Mouse (Mus musculus) limb, embryonic 10.5 days (tissue): ENCODE data around the gene Olfml1. TPM values are rescaled to one million over a fixed set of nuclear protein-coding genes. Genes with fewer than 3 reads are reported as not detected.

Experiments used
- DNase-seq: peaks from one replicate; pipeline ENCODE4 v3.0.0-alpha.2; 2017; ENCODE audit warnings: low spot score
- H3K27ac ChIP-seq: fragments of 300-500 bp; sonication (generic); 2 replicates; pipeline ENCODE4 v1.5.1; 2016; ENCODE audit warnings: mild to moderate bottlenecking
- H3K27me3 ChIP-seq: fragments of 300-500 bp; sonication (generic); 2 replicates; pipeline ENCODE4 v1.6.1; 2016; ENCODE audit warnings: low read depth, mild to moderate bottlenecking; ENCODE audit not compliant: poor library complexity, severe bottlenecking
- H3K36me3 ChIP-seq: fragments of 300-500 bp; sonication (generic); 2 replicates; pipeline ENCODE4 v1.6.1; 2016; ENCODE audit warnings: mild to moderate bottlenecking, moderate library complexity
- H3K4me1 ChIP-seq: fragments of 300-500 bp; sonication (generic); 2 replicates; pipeline ENCODE4 v1.6.1; 2016
- H3K4me3 ChIP-seq: fragments of 300-500 bp; sonication (generic); 2 replicates; pipeline ENCODE4 v1.5.1; 2016; ENCODE audit warnings: mild to moderate bottlenecking, moderate library complexity
- H3K9me3 ChIP-seq: fragments of 300-500 bp; sonication (generic); replicated peaks from 2 replicates; pipeline ENCODE4 v1.6.1; 2016; ENCODE audit warnings: mild to moderate bottlenecking
- WGBS: fragments of 180-500 bp; shearing (Covaris S2); methylation state at CpG from one replicate; pipeline ENCODE4 v1.1.7; 2016; 5-methylcytosine and 5-hydroxymethylcytosine counted together
- polyA plus RNA-seq: library from polyadenylated mRNA; unstranded; fragments of >200 nt; fragmentation: Nextera tagmentation; extraction: Ambion mirVana; gene quantifications from 2 replicates; pipeline ENCODE4 v1.2.1, GENCODE M21; 2016

Olfml1 gene
- polyA plus RNA-seq, 1 experiment from 2014 or later: 22.3 TPM

DNA sequence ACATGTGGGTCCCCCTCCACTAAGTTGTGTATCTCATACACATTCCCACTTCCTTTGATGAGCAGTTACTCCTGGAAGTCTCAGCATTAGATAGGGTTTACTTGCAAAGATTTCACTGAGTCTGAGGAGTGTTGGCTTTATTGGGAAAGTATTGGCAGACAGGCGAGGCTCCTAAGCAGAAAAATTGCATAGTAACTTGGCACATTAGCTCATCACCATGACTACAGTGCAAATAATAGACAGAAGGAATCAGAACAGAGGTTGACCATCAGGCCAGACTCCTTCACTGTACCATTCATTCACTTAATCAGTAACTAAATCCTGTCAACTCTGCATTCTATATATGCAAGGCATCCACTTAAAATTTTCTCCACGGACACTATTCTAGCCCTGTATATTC lies 6.6 kb upstream of the Olfml1 start:
- no peak for DNase-seq
- Histone ChIP-seq H3K27me3 (no peaks in the 10 kb centered on the region), H3K4me1 (no peaks in the 10 kb centered on the region), H3K4me3 (no peak overlapping the region), H3K9me3 (no peaks in the 10 kb centered on the region), H3K27ac (no peak overlapping the region), H3K36me3 (no peaks in the 10 kb centered on the region)
- 89% methylated on average over 2 of the region's 2 CpGs for WGBS

GRCm38 (mm10) chr7:107561584-107561983 lies 5.7 kb upstream of the Olfml1 start:
- Histone ChIP-seq H3K27ac (no peak overlapping the region), H3K4me1 (peaks cover 2% of the 10 kb centered on the region), H3K36me3 (no peaks in the 10 kb centered on the region), H3K27me3 (no peaks in the 10 kb centered on the region), H3K9me3 (no peaks in the 10 kb centered on the region), H3K4me3 (no peak overlapping the region)
- WGBS: 86% methylated on average over 3 of the region's 3 CpGs
- DNase-seq: no peak

DNA sequence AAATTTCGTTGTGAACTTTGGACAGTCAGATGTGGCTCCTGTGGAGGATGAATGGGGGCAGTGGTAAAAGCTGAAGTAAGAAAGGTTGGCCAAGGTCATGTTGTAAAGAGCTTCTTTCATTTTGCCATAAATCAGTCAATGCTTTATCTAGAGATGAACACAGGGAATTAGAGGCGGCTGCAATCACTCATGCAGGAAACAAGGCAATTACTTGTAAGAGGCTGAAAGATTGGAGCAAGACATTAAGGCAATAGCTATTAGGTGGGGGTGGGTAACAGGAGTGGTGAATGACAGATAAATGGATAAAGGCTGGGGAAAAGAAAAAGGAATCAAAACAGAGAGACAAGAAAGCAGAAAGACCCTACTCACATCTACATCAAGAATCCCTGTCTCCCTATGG lies 3.5 kb upstream of the Olfml1 start:
- H3K9me3 ChIP-seq: no peaks in the 10 kb centered on the region
- no peak overlapping the region for H3K27ac ChIP-seq
- no peaks in the 10 kb centered on the region for H3K27me3 ChIP-seq
- H3K36me3 ChIP-seq: no peaks in the 10 kb centered on the region
- no peak overlapping the region for H3K4me3 ChIP-seq
- peaks cover 22% of the 10 kb centered on the region for H3K4me1 ChIP-seq
- no peak for DNase-seq
- 49% methylated on average over 2 of the region's 2 CpGs for WGBS

GRCm38 (mm10) chr7:107567674-107568073 lies 428 bp downstream of the Olfml1 start:
- Histone ChIP-seq H3K9me3 (0 out of 2 replicates have a peak, but pooled peaks cover 2% of the 10 kb centered on the region), H3K4me3 (peak overlapping the region; percentile 53), H3K27me3 (no peaks in the 10 kb centered on the region), H3K27ac (peak overlapping the region; percentile 94), H3K4me1 (peaks cover 29% of the 10 kb centered on the region), H3K36me3 (peaks cover 18% of the 10 kb centered on the region)
- DNase-seq: no peak
- WGBS: 65% methylated on average over 5 of the region's 5 CpGs

- H3K4me3 ChIP-seq: peak overlapping the region; percentile 53; the same call in 1 of the 2 replicates
- H3K36me3 ChIP-seq: peaks cover 30% of the 10 kb centered on the region
- 79% methylated on average over 4 of the region's 4 CpGs for WGBS
- H3K4me1 ChIP-seq: peaks cover 29% of the 10 kb centered on the region
- H3K27me3 ChIP-seq: no peaks in the 10 kb centered on the region
- DNase-seq: no peak
- 0 out of 2 replicates have a peak, but pooled peaks cover 2% of the 10 kb centered on the region for H3K9me3 ChIP-seq
- peak overlapping the region; percentile 61 for H3K27ac ChIP-seq
Observed at GRCm38 (mm10) chr7:107568971-107569370, 1.7 kb downstream of the Olfml1 start.

DNA sequence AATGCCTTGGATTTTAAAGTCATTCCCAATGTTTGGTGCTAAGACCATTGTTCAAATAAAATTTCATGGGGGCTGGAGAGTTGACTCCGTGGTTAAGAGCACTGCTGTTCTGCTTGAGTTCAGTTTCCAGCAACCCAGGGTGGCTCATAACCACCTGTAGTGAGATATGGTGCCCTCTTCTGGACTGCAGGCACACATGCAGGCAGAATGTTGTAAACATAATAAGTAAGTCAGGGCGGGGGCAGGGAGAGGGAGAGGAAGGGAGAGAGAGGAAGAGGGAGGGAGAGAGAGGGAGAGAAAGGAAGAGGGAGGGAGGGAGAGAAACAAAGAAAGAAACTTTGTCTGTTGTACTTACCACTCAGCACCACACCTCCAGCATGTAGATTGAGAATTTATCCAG lies 6.6 kb downstream of the Olfml1 start:
- H3K27ac ChIP-seq: peak overlapping the region; percentile 39; the same call in 1 of the 2 replicates
- no peaks in the 10 kb centered on the region for H3K27me3 ChIP-seq
- no peak overlapping the region for H3K4me3 ChIP-seq
- DNase-seq: no peak
- H3K36me3 ChIP-seq: peaks cover 62% of the 10 kb centered on the region
- WGBS: 64% methylated on average over 2 of the region's 2 CpGs
- H3K4me1 ChIP-seq: peaks cover 5% of the 10 kb centered on the region
- H3K9me3 ChIP-seq: 0 out of 2 replicates have a peak, but pooled peaks cover 2% of the 10 kb centered on the region

DNA sequence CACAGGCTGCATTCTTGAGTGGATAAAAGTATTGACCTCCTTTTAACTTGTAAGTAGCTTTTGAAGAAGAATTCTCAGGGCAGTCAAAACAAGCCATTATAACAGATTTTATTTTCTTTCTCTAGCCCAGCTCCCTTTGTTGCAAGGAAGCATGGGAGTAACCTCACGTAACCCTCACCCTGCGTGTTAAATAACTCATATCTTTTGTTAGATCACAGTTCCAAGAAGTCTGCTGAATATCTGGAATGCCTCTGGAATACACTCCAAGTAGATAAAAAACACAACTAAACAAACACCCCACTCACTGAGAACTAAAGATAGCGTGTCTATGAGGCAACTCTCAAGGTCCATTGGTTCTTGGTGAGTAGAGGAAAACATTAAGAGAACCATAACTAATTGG lies 7.0 kb downstream of the Olfml1 start:
- peaks cover 62% of the 10 kb centered on the region for H3K36me3 ChIP-seq
- WGBS: 82% methylated on average over 3 of the region's 3 CpGs
- no peak for DNase-seq
- 0 out of 2 replicates have a peak, but pooled peaks cover 2% of the 10 kb centered on the region for H3K9me3 ChIP-seq
- H3K4me1 ChIP-seq: peaks cover 1% of the 10 kb centered on the region
- H3K27ac ChIP-seq: peak overlapping the region; percentile 39; the same call in 1 of the 2 replicates
- H3K4me3 ChIP-seq: no peak overlapping the region
- no peaks in the 10 kb centered on the region for H3K27me3 ChIP-seq

- WGBS: 69% methylated on average over 2 of the region's 2 CpGs
- no peak for DNase-seq
Observed at GRCm38 (mm10) chr7:107592641-107593040, 25.4 kb downstream of the Olfml1 start.

GRCm38 (mm10) chr7:107593904-107594303 lies 26.7 kb downstream of the Olfml1 start:
- 39% methylated on average over 7 of the region's 7 CpGs for WGBS
- Histone ChIP-seq H3K36me3 (peaks cover 23% of the 10 kb centered on the region), H3K4me3 (peak overlapping the region; percentile 68), H3K4me1 (peaks cover 34% of the 10 kb centered on the region), H3K27me3 (no peaks in the 10 kb centered on the region), H3K27ac (no peak overlapping the region), H3K9me3 (no peaks in the 10 kb centered on the region)
- no peak for DNase-seq

More at GRCm38 (mm10) chr7:107592641-107593040, 25.4 kb downstream of the Olfml1 start:
- Histone ChIP-seq H3K4me1 (peaks cover 32% of the 10 kb centered on the region), H3K4me3 (no peak overlapping the region), H3K36me3 (peaks cover 23% of the 10 kb centered on the region), H3K27ac (no peak overlapping the region), H3K27me3 (no peaks in the 10 kb centered on the region), H3K9me3 (no peaks in the 10 kb centered on the region)

- Histone ChIP-seq H3K36me3 (peaks cover 23% of the 10 kb centered on the region), H3K4me3 (peak overlapping the region; percentile 68), H3K27ac (peak overlapping the region; percentile 78), H3K4me1 (peaks cover 34% of the 10 kb centered on the region), H3K9me3 (no peaks in the 10 kb centered on the region), H3K27me3 (no peaks in the 10 kb centered on the region)
- peak; percentile 72 for DNase-seq
- WGBS: 1% methylated on average over 16 of the region's 16 CpGs
Observed at GRCm38 (mm10) chr7:107594325-107594856, 27.1 kb downstream of the Olfml1 start.

GRCm38 (mm10) chr7:107594857-107595402 lies 27.7 kb downstream of the Olfml1 start, which contains the start of gene Ppfibp2:
Ppfibp2 (plus strand) TSS chr7:107595207.
- under 1% methylated on average over 24 of the region's 24 CpGs for WGBS
- Histone ChIP-seq H3K4me3 (peak within 1 kb of the TSS; percentile 68), H3K36me3 (peaks cover 23% of the 10 kb centered on the region), H3K27me3 (no peaks in the 10 kb centered on the region), H3K4me1 (peaks cover 34% of the 10 kb centered on the region), H3K9me3 (no peaks in the 10 kb centered on the region), H3K27ac (peak within 1 kb of the TSS; percentile 78)
- DNase-seq: peak; percentile 89

DNA sequence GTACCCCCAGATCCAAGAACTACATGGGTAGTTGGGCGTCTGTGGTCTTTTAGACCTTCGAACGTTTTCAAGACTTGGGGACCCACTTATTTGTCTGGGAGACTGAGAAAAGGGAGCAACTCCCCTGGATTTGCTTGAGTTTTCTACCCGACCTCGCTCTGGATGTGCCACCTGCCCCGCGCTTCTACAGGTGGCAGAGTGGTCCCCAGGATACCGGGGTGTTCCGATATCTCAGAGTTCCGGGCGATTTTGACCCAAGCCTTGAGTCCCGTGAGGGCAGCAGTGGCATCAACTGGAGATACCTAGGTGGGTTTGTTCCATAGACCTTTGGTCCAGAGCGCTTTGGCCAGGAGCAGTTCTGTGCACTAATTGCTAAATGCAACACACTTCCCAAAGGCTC lies 28.2 kb downstream of the Olfml1 start:
- WGBS: 15% methylated on average over 13 of the region's 13 CpGs
- no peak for DNase-seq
- Histone ChIP-seq H3K4me1 (peaks cover 34% of the 10 kb centered on the region), H3K4me3 (peak overlapping the region; percentile 68), H3K36me3 (peaks cover 18% of the 10 kb centered on the region), H3K27me3 (no peaks in the 10 kb centered on the region), H3K27ac (peak overlapping the region; percentile 78; the same call in 1 of the 2 replicates), H3K9me3 (no peaks in the 10 kb centered on the region)

DNA sequence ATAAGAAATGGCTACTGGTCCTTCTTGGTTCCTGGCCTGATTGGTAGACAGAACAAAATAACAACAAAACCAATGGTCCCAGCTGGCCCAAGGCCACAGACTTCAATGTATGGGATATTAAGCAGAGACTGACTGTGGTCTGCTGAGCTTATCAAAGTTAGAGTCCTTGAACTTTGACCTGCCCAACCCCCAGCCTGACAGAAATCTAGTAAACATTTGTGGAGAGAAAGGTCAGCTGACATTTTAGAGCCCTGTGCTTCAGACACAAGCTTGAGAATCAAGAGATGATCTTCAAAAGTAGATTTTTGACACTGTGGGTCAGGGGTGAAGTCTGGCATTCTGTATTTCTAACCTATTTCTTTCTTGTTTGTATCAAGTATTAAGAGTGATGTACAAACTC lies 29.5 kb downstream of the Olfml1 start:
- Histone ChIP-seq H3K9me3 (no peaks in the 10 kb centered on the region), H3K27ac (no peak overlapping the region)
- no peak for DNase-seq

More for the DNA sequence above, 29.5 kb downstream of the Olfml1 start:
- Histone ChIP-seq H3K4me3 (no peak overlapping the region), H3K36me3 (peaks cover 6% of the 10 kb centered on the region; the same call in 1 of the 2 replicates), H3K4me1 (peaks cover 34% of the 10 kb centered on the region), H3K27me3 (no peaks in the 10 kb centered on the region)
